Mouse (Mus musculus) A20 (cell line): ENCODE measurements around the gene Defa31.
"Not testable (repeated sequence)": the region's sequence is repeated elsewhere in the genome, so short reads cannot be mapped to it uniquely, and the experiment has no call there.

Source experiments
- DNase-seq: peaks from one replicate; pipeline ENCODE4 v3.0.0-alpha.2; 2011; ENCODE audit warnings: low read depth, low spot score

The Defa31 gene

DNA sequence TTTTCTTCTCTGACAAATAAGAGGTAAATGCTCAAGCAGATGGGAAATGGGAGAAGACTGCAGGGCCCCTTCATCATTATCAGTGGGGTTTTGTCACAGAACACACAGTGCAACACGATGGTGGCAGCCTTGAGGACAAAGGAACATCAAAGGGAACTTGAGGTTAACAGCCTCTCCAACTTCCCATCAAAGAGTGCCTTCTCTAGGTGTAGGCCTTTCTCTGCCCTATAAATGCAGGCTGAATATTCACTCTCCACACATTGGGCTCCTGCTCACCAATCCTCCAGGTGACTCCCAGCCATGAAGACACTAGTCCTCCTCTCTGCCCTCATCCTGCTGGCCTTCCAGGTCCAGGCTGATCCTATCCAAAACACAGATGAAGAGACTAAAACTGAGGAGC is at the start of gene Defa31:
Gene Defa31, plus strand, starts transcription at position 301 of the 400 bp plus-strand sequence.
- not testable (repeated sequence) for DNase-seq

DNA sequence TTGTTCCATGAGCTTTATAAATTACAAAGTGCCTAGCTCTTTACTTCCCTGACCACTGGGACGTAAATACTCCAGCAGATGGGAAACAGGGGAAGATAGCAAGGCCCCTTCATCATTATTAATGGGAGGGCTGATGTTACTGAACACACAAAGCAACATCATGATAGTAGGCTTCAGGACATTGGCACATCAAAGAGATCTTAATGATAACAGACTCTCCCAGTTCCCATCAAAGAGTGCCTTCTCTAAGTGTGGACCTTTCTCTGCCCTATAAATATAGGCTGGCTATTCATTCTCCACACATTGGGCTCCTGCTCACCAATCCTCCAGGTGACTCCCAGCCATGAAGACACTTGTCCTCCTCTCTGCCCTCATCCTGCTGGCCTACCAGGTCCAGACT is 29.4 kb upstream of the Defa31 start, which contains the start of gene Defa22:
Gene Defa22, plus strand, starts transcription at position 301 of the 400 bp plus-strand sequence.
- DNase-seq: not testable (repeated sequence)

DNA sequence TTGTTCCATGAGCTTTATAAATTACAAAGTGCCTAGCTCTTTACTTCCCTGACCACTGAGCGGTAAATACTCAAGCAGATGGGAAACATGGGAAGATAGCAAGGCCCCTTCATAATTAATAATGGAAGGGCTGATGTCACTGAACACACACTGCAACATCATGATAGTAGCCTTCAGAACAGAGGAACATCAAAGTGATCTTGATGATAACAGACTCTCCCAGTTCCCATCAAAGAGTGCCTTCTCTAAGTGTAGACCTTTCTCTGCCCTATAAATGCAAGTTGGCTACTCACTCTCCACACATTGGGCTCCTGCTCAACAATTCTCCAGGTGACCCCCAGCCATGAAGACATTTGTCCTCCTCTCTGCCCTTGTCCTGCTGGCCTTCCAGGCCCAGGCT is 9.8 kb downstream of the Defa31 start, which contains the start of gene Gm15293:
Gene Gm15293, plus strand, starts transcription at position 301 of the 400 bp plus-strand sequence.
- not testable (repeated sequence) for DNase-seq
